Mouse (Mus musculus) liver, embryonic 11.5 days (tissue): Measurements from ENCODE around the gene Csad. TPM values are rescaled to one million over a fixed set of nuclear protein-coding genes. Genes with fewer than 3 reads are reported as not detected.

ENCODE experiments used
- ATAC-seq: fragments of 200-750 bp; cut with Nextera tagmentation; replicated peaks from 2 replicates; pipeline ENCODE4 v1.8.0; 2017; ENCODE audit warnings: moderate number of reproducible peaks, mild to moderate bottlenecking, moderate TSS enrichment, moderate library complexity; ENCODE audit not compliant: low FRiP score
- DNase-seq: peaks from one replicate; pipeline ENCODE4 v3.0.0-alpha.2; 2017; ENCODE audit warnings: low spot score
- H3K27ac ChIP-seq: fragments of 300-500 bp; sonication (generic); 2 replicates; pipeline ENCODE4 v1.5.1; 2014; ENCODE audit warnings: mild to moderate bottlenecking, low read depth, low read length, control low read depth
- H3K27me3 ChIP-seq: fragments of 300-500 bp; sonication (generic); replicated peaks from 2 replicates; pipeline ENCODE4 v1.6.1; 2014; ENCODE audit warnings: low read length, mixed read lengths; ENCODE audit not compliant: control insufficient read depth, insufficient read depth
- H3K36me3 ChIP-seq: fragments of 300-500 bp; sonication (generic); 2 replicates; pipeline ENCODE4 v1.6.1; 2014; ENCODE audit warnings: mild to moderate bottlenecking, low read length, moderate library complexity, mixed read lengths; ENCODE audit not compliant: control insufficient read depth, insufficient read depth
- H3K4me1 ChIP-seq: fragments of 300-500 bp; sonication (generic); replicated peaks from 2 replicates; pipeline ENCODE4 v1.6.1; 2014; ENCODE audit warnings: low read length, mixed read lengths; ENCODE audit not compliant: control insufficient read depth, insufficient read depth
- H3K4me2 ChIP-seq: fragments of 300-500 bp; sonication (generic); 2 replicates; pipeline ENCODE4 v1.6.1; 2014; ENCODE audit warnings: mild to moderate bottlenecking, control low read depth, moderate library complexity
- H3K4me3 ChIP-seq: fragments of 300-500 bp; sonication (generic); 2 replicates; pipeline ENCODE4 v1.5.1; 2014; ENCODE audit warnings: low read depth, low read length, control low read depth
- H3K9ac ChIP-seq: fragments of 300-500 bp; sonication (generic); 2 replicates; pipeline ENCODE4 v1.6.1; 2014; ENCODE audit warnings: low read depth, low read length, control low read depth
- H3K9me3 ChIP-seq: fragments of 300-500 bp; sonication (generic); 2 replicates; pipeline ENCODE4 v1.6.1; 2016; ENCODE audit warnings: low read length, inconsistent platforms, mixed read lengths; ENCODE audit not compliant: control insufficient read depth
- WGBS: fragments of 180-500 bp; shearing (Covaris S2); extraction: QIAGEN DNeasy Blood & Tissue Kit; methylation state at CpG from one replicate; pipeline ENCODE4 v1.1.7; 2014; 5-methylcytosine and 5-hydroxymethylcytosine counted together
- polyA plus RNA-seq: library from polyadenylated mRNA; unstranded; fragments of >200 nt; fragmentation: Nextera tagmentation; extraction: Ambion mirVana; gene quantifications from 2 replicates; pipeline ENCODE4 v1.2.1, GENCODE M21; 2014

Csad gene
- polyA plus RNA-seq, 1 experiment from 2014 or later, result 33.3 TPM

- DNase-seq, result peak; percentile 74
- peak; percentile 65 for ATAC-seq
- Histone ChIP-seq H3K4me3 (peak overlapping the region; percentile 51), H3K27me3 (peaks cover 78% of the 10 kb centered on the region), H3K4me2 (peak overlapping the region; percentile 89), H3K9me3 (no peaks in the 10 kb centered on the region), H3K27ac (peak overlapping the region; percentile 81), H3K36me3 (no peaks in the 10 kb centered on the region), H3K9ac (peak overlapping the region; percentile 52), H3K4me1 (peaks cover 46% of the 10 kb centered on the region)
- under 1% methylated on average over 41 of the region's 44 CpGs for WGBS
Observed at GRCm38 (mm10) chr15:102245891-102246741, 41.6 kb upstream of the Csad start.

- WGBS, result 12% methylated on average over 14 of the region's 14 CpGs
- H3K4me1 ChIP-seq, result peaks cover 49% of the 10 kb centered on the region
- no peaks in the 10 kb centered on the region for H3K9me3 ChIP-seq
- H3K27me3 ChIP-seq, result peaks cover 72% of the 10 kb centered on the region
- H3K4me2 ChIP-seq, result peak overlapping the region; percentile 89
- peak overlapping the region; percentile 81; the same call in 1 of the 2 replicates for H3K27ac ChIP-seq
- DNase-seq (no peak), ATAC-seq (no peak)
- H3K9ac ChIP-seq, result peak overlapping the region; percentile 52
- H3K36me3 ChIP-seq, result no peaks in the 10 kb centered on the region
- H3K4me3 ChIP-seq, result peak overlapping the region; percentile 51
Observed at GRCm38 (mm10) chr15:102245461-102245881, 40.9 kb upstream of the Csad start.

GRCm38 (mm10) chr15:102244306-102245191, 40.0 kb upstream of the Csad start:
- H3K27me3 ChIP-seq, result peaks cover 65% of the 10 kb centered on the region
- H3K4me2 ChIP-seq, result peak overlapping the region; percentile 89
- no peaks in the 10 kb centered on the region for H3K9me3 ChIP-seq
- H3K27ac ChIP-seq, result no peak overlapping the region
- DNase-seq, result no peak
- H3K4me3 ChIP-seq, result peak overlapping the region; percentile 51
- H3K36me3 ChIP-seq, result no peaks in the 10 kb centered on the region
- 29% methylated on average over 19 of the region's 19 CpGs for WGBS
- ATAC-seq, result no peak
- peaks cover 49% of the 10 kb centered on the region for H3K4me1 ChIP-seq
- no peak overlapping the region for H3K9ac ChIP-seq

GRCm38 (mm10) chr15:102243229-102244190, 39.0 kb upstream of the Csad start:
- DNase-seq, result no peak
- H3K9ac ChIP-seq, result peak overlapping the region; percentile 10; the same call in 1 of the 2 replicates
- no peak for ATAC-seq
- H3K27me3 ChIP-seq, result peaks cover 57% of the 10 kb centered on the region
- H3K4me1 ChIP-seq, result peaks cover 46% of the 10 kb centered on the region
- 14% methylated on average over 22 of the region's 22 CpGs for WGBS
- peak overlapping the region; percentile 3; the same call in 1 of the 2 replicates for H3K4me3 ChIP-seq
- no peak overlapping the region for H3K27ac ChIP-seq
- H3K36me3 ChIP-seq, result no peaks in the 10 kb centered on the region
- peak overlapping the region; percentile 89 for H3K4me2 ChIP-seq
- H3K9me3 ChIP-seq, result no peaks in the 10 kb centered on the region

- DNase-seq, result no peak
- no peaks in the 10 kb centered on the region for H3K36me3 ChIP-seq
- peaks cover 40% of the 10 kb centered on the region for H3K4me1 ChIP-seq
- H3K27ac ChIP-seq, result no peak overlapping the region
- H3K27me3 ChIP-seq, result peaks cover 48% of the 10 kb centered on the region
- H3K9ac ChIP-seq, result no peak overlapping the region
- no peak overlapping the region for H3K4me3 ChIP-seq
- 48% methylated on average over 12 of the region's 12 CpGs for WGBS
- ATAC-seq, result no peak
- H3K4me2 ChIP-seq, result peak overlapping the region; percentile 89
- H3K9me3 ChIP-seq, result no peaks in the 10 kb centered on the region
Observed at GRCm38 (mm10) chr15:102242404-102243228, 38.1 kb upstream of the Csad start.

GRCm38 (mm10) chr15:102240607-102241006, 36.1 kb upstream of the Csad start:
- H3K36me3 ChIP-seq, result no peaks in the 10 kb centered on the region
- no peak overlapping the region for H3K4me2 ChIP-seq
- H3K4me3 ChIP-seq, result no peak overlapping the region
- peaks cover 38% of the 10 kb centered on the region for H3K4me1 ChIP-seq
- H3K9ac ChIP-seq, result no peak overlapping the region
- H3K9me3 ChIP-seq, result no peaks in the 10 kb centered on the region
- DNase-seq, result no peak
- peaks cover 28% of the 10 kb centered on the region for H3K27me3 ChIP-seq
- WGBS, result 69% methylated on average over 4 of the region's 4 CpGs
- no peak overlapping the region for H3K27ac ChIP-seq
- ATAC-seq, result no peak

GRCm38 (mm10) chr15:102239851-102240250, 35.3 kb upstream of the Csad start:
- Histone ChIP-seq H3K9ac (no peak overlapping the region), H3K4me1 (peaks cover 38% of the 10 kb centered on the region), H3K4me3 (no peak overlapping the region), H3K9me3 (no peaks in the 10 kb centered on the region), H3K27me3 (peaks cover 20% of the 10 kb centered on the region), H3K36me3 (no peaks in the 10 kb centered on the region), H3K4me2 (no peak overlapping the region), H3K27ac (no peak overlapping the region)
- DNase-seq, result no peak
- ATAC-seq, result no peak
- 66% methylated on average over 11 of the region's 11 CpGs for WGBS
